Mouse (Mus musculus) hindbrain, embryonic 10.5 days (tissue): ENCODE measurements at regions not wholly inside any gene's neighbourhood (a gene's known extent, or its start where the extent isn't known, plus 50 kb on each side); places are given as distances from the start of the nearest gene placed in this dataset.
A peak's percentile ranks its signal among the peaks of the same experiment; 100 is the strongest.

Source experiments
- DNase-seq: peaks from one replicate; pipeline ENCODE4 v3.0.0-alpha.2; 2017; ENCODE audit warnings: low spot score
- H3K27ac ChIP-seq: fragments of 300-500 bp; sonication (generic); 2 replicates; pipeline ENCODE4 v1.5.1; 2016; ENCODE audit warnings: mild to moderate bottlenecking, moderate library complexity
- H3K27me3 ChIP-seq: fragments of 300-500 bp; sonication (generic); 2 replicates; pipeline ENCODE4 v1.6.1; 2016; ENCODE audit warnings: mild to moderate bottlenecking; ENCODE audit not compliant: poor library complexity, insufficient read depth, severe bottlenecking
- H3K36me3 ChIP-seq: fragments of 300-500 bp; sonication (generic); 2 replicates; pipeline ENCODE4 v1.6.1; 2016; ENCODE audit warnings: mild to moderate bottlenecking, moderate library complexity
- H3K4me1 ChIP-seq: fragments of 300-500 bp; sonication (generic); replicated peaks from 2 replicates; pipeline ENCODE4 v1.6.1; 2016; ENCODE audit warnings: mild to moderate bottlenecking
- H3K4me3 ChIP-seq: fragments of 300-500 bp; sonication (generic); 2 replicates; pipeline ENCODE4 v1.5.1; 2016; ENCODE audit warnings: mild to moderate bottlenecking, moderate library complexity
- H3K9me3 ChIP-seq: fragments of 300-500 bp; sonication (generic); 2 replicates; pipeline ENCODE4 v1.6.1; 2016; ENCODE audit warnings: mild to moderate bottlenecking, moderate library complexity
- WGBS: fragments of 180-500 bp; shearing (Covaris S2); methylation state at CpG from one replicate; pipeline ENCODE4 v1.1.7; 2016; 5-methylcytosine and 5-hydroxymethylcytosine counted together

DNA sequence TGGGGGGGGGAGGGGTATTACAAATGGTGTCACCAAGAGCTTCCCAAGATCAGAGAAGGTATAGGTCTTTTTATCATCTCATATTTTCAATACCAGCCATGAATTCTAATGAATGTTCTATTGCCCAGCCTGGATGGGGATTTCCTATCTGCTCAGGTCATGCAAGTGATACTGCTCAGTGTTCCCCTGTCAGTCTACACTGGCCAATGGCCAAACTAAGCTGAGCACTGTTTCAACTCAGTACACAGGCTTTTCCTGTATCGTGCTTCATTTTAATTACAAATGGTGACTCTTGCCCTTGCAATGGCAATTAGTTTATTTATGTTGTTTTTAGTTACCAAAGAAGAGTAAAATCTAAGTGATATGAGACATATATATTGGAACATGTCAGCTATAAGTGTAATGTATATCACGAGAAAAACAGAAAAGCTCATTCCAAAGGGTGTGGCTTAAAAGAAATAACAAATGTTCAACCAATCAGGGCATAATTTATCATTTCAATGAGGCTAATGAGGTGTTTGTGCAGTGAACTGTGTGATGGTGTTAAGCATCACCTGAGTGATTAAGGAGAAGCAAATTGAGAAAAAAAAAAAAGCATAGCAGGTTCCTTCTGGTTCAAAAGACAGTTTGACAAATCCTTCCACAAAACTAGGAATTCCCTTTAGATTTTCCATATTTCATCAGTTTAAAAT lies 708.3 kb downstream of the Stpg2 start:
- H3K9me3 ChIP-seq, result no peaks in the 10 kb centered on the region
- no peak overlapping the region for H3K27ac ChIP-seq
- H3K4me1 ChIP-seq, result no peaks in the 10 kb centered on the region
- no peaks in the 10 kb centered on the region for H3K27me3 ChIP-seq
- WGBS, result 81% methylated on average over 2 of the region's 2 CpGs
- H3K4me3 ChIP-seq, result no peak overlapping the region
- DNase-seq, result no peak
- H3K36me3 ChIP-seq, result no peaks in the 10 kb centered on the region

DNA sequence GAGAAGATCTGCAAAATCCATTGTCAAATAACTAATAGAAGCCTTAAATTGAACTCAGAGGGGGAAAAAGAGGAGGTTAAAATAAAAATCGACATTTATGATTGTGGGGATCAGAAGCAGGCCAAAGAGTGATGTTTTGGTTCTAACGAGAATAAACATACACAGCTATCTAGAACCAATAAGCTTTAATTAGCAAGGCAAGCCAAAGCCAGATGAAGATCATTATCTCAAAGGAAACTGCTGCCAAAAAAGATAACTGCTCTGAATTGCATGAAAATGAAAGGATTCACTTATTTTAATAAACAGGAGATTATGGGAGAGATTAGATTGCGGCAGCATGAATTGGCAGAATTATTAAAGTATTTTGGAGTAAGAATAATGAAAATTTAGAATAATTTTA lies 716.8 kb downstream of the Stpg2 start:
- WGBS, result 91% methylated on average over 3 of the region's 3 CpGs
- Histone ChIP-seq H3K4me3 (no peak overlapping the region), H3K27ac (no peak overlapping the region), H3K4me1 (no peaks in the 10 kb centered on the region), H3K9me3 (no peaks in the 10 kb centered on the region), H3K36me3 (no peaks in the 10 kb centered on the region), H3K27me3 (no peaks in the 10 kb centered on the region)
- DNase-seq, result no peak

DNA sequence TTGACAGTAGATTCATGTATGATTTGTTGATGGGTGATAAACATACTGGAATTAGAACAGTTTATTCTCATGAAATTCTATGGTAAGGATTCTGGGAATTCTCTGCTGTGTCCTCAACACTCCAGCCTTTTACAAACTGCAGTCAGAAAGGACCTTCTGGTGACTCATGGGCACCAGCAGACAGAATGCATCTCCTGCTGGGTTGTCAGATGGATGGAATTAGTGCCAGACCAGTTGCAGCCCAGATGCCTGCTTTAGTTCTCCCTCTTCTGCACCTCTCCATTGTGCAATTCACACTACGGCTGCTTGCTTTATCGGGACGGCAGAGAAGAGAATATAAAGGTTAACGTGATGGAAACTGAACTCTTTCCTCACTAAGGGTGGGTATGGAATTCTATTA lies 727.5 kb downstream of the Stpg2 start:
- Histone ChIP-seq H3K27me3 (no peaks in the 10 kb centered on the region), H3K4me1 (peaks cover 4% of the 10 kb centered on the region; the same call in 1 of the 2 replicates), H3K4me3 (no peak overlapping the region), H3K27ac (no peak overlapping the region), H3K9me3 (0 out of 2 replicates have a peak, but pooled peaks cover 3% of the 10 kb centered on the region), H3K36me3 (no peaks in the 10 kb centered on the region)
- 28% methylated on average over 4 of the region's 4 CpGs for WGBS
- peak; percentile 18 for DNase-seq

DNA sequence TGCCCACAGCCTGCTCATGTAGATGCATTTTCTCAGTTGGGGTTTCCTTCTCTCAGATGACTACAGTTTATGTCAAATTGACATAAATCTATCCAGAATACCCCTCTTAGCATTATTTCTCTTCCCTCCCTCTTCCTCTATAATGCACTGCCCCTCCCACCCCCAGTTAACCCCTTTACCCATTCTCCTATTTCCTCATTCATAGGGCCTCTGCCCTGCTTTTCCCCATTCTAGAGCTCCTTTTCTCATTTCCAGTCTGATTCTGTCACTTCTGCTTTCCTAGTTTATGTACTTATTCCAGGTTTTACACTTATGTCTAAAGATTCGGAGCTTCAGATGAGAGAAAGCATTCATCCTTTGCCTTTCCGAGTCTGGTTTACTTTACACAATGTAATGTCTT lies 740.7 kb downstream of the Stpg2 start:
- Histone ChIP-seq H3K9me3 (no peaks in the 10 kb centered on the region), H3K4me1 (no peaks in the 10 kb centered on the region), H3K4me3 (no peak overlapping the region), H3K27me3 (no peaks in the 10 kb centered on the region), H3K27ac (no peak overlapping the region), H3K36me3 (no peaks in the 10 kb centered on the region)
- WGBS, result 92% methylated on average over 2 of the region's 2 CpGs
- no peak for DNase-seq

DNA sequence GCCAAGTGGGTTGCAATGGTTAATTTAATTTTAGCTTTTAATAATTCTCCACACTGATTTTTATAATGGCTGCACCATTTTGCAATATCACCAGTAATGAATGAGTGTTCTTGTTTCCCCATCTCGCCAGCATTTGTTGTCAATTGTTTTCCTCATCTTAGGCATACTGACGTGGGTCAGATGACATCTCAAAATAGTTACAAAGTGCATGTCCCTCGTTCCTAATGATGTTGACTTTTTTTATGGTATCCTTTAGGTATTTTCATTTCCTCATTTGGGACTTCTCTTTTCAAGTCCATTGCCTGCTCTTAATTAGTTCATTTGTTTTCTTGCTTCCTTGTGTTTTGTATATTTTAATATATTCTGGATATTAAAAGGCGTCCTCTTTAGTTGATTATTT lies 741.8 kb downstream of the Stpg2 start:
- Histone ChIP-seq H3K4me3 (no peak overlapping the region), H3K4me1 (no peaks in the 10 kb centered on the region), H3K27me3 (no peaks in the 10 kb centered on the region), H3K27ac (no peak overlapping the region), H3K9me3 (no peaks in the 10 kb centered on the region), H3K36me3 (no peaks in the 10 kb centered on the region)
- 84% methylated on average over 4 of the region's 4 CpGs for WGBS
- DNase-seq, result no peak

DNA sequence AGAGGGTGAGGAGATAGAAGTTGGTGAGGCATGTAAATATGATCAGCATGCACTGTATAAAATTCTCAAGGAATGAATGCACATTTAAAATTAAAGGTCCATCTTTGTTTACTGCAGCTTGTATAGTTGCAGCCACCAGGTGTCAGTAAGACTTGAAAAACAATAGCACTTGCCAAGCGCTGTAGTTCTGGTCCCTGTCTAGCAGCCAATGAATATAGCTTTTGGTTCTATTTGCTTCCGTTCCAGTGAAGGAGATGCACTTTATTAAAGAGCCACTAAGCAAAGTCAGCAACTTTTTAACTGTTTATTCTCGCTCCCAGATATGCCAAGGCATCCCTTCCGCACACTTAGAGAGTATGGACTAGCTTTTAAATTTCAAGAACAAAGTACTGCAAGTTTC lies 743.6 kb downstream of the Stpg2 start:
- 73% methylated on average over 4 of the region's 4 CpGs for WGBS

DNA sequence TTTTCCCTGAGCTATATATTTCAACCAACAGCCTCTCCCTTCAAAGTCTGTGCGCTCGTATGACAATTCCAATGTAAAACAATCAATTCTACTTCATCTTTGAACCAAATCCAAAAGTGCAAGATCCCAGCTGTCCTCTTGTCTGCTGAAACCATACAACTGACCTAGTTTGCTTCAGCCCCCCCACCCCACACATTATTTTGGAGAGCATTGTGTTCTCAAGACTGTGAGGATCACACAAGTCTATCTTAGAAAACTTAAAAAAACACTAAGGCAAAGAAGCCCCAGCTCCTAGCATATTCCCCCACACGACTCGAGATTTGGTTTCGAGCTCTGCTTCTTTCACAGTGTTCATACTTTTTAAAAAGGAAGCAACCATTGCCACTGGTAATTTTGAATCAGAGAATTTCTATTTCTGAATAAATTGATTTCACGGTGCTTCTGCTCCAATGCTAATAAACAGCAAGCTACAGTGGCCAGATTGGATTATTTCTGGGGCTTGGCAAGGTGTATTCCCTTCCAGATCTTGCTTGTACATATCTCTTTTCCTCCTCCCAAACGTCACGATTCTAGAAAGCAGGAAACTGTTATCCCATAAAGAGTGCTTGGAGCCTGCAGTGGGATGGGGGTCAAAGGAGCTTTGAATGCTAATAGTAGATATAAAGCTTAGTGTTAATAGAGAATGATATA lies 744.7 kb downstream of the Stpg2 start:
- DNase-seq, result no peak
- no peaks in the 10 kb centered on the region for H3K4me1 ChIP-seq
- no peak overlapping the region for H3K27ac ChIP-seq
- H3K4me3 ChIP-seq, result no peak overlapping the region
- 90% methylated on average over 8 of the region's 8 CpGs for WGBS
- H3K27me3 ChIP-seq, result no peaks in the 10 kb centered on the region
- H3K36me3 ChIP-seq, result no peaks in the 10 kb centered on the region
- H3K9me3 ChIP-seq, result no peaks in the 10 kb centered on the region

More for the DNA sequence above, 743.6 kb downstream of the Stpg2 start:
- DNase-seq, result no peak
- no peak overlapping the region for H3K4me3 ChIP-seq
- no peaks in the 10 kb centered on the region for H3K4me1 ChIP-seq
- no peaks in the 10 kb centered on the region for H3K36me3 ChIP-seq
- H3K9me3 ChIP-seq, result no peaks in the 10 kb centered on the region
- H3K27me3 ChIP-seq, result no peaks in the 10 kb centered on the region
- H3K27ac ChIP-seq, result no peak overlapping the region

DNA sequence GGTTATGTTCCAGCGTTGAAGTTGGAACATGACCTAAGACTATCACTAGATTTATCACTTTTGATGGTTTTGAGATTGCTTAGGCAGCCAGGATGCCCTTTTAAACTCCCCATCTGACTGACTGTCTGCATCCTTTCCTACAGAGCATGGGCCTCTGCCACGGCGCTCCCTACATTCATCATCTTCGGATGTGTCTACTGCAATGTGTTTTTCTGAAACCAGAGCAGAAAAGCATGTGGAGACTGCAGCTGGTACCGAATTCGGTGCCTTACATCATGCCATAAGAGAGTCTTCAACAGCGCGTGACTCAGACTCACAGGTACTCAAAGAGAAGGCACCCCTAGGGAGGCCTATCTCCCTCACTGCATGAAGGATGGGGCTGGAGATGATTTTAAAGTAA lies 746.0 kb downstream of the Stpg2 start:
- Histone ChIP-seq H3K9me3 (no peaks in the 10 kb centered on the region), H3K27me3 (no peaks in the 10 kb centered on the region), H3K4me3 (no peak overlapping the region), H3K36me3 (no peaks in the 10 kb centered on the region), H3K4me1 (no peaks in the 10 kb centered on the region), H3K27ac (no peak overlapping the region)
- 91% methylated on average over 8 of the region's 8 CpGs for WGBS
- DNase-seq, result no peak

DNA sequence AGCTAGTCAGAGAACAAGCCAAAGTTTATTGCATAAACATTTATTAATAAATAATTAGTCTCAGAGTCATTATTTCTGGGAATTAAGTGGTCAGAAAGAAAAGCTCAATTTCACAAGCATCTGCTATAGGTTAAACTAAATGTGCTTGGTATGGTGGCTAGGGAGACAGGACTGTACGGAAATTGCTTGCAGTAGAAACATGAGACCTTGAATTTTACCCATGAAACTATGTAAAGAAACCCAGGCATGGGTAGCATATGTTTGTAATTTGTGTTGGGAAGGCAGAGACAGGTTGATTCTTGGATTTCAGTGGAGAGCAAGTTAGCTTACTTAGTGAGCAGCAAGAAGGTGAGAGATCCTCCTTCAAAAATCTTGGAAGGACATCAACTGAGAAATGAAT lies 772.7 kb downstream of the Stpg2 start:
- Histone ChIP-seq H3K27ac (no peak overlapping the region), H3K4me1 (no peaks in the 10 kb centered on the region)
- 74% methylated on average over 1 of the region's 1 CpGs for WGBS

DNA sequence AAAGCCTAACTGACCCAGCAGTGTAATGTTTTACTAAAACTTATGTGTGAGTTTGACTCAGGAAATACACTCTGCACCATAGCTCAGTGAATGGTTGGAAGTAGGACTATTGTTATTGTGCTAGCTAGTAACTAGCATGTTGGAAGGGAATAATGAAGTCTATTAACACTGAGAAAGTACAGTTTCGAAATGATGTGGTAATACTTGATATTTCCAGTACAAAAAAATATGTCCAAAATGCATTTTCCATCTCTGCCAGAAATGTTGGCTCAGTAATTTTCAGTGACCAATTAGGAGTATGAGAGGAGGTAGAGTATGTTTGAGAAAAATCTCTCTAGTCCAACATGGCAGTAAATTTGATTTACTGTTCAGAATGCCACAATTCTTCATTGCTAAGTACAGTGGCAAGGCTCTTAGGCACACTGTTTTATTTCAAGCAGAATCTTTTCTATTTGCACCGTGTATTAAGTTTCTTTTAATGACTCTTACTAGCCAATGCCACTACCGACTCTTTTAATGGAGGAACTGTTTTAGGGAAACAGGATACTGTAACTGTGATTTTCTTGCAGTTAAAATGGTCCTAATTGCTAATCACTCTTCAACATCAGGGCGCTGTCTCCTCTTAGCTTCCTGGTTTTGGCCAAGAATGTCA lies 780.5 kb downstream of the Stpg2 start:
- H3K27ac ChIP-seq, result no peak overlapping the region
- no peak for DNase-seq
- H3K4me1 ChIP-seq, result no peaks in the 10 kb centered on the region
- WGBS, result 86% methylated on average over 4 of the region's 4 CpGs
- no peaks in the 10 kb centered on the region for H3K36me3 ChIP-seq
- no peak overlapping the region for H3K4me3 ChIP-seq
- no peaks in the 10 kb centered on the region for H3K9me3 ChIP-seq
- no peaks in the 10 kb centered on the region for H3K27me3 ChIP-seq

More for the DNA sequence above, 772.7 kb downstream of the Stpg2 start:
- DNase-seq, result no peak
- H3K36me3 ChIP-seq, result no peaks in the 10 kb centered on the region
- peaks cover 9% of the 10 kb centered on the region; the same call in 1 of the 2 replicates for H3K9me3 ChIP-seq
- H3K27me3 ChIP-seq, result no peaks in the 10 kb centered on the region
- H3K4me3 ChIP-seq, result no peak overlapping the region

DNA sequence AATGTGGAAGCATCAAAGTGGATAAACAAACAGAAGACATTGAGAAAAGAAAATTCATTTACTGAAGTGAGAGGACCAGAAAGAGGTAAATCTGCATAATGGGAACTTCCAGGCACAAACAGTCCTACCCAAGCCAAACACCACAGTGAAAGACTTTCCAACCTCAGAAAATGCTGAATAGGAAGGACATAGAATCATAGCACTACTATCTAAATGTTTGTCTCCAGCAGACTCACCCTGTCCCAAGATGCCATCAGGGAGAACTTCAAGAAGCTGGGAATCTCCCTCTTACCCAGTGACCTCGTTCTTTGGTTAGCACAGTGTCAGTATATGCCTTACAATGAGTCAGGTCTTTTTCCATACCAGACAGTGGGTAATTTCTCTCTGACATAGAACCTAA lies 783.4 kb downstream of the Stpg2 start:
- Histone ChIP-seq H3K27ac (no peak overlapping the region), H3K4me1 (no peaks in the 10 kb centered on the region), H3K4me3 (no peak overlapping the region), H3K27me3 (no peaks in the 10 kb centered on the region), H3K9me3 (no peaks in the 10 kb centered on the region), H3K36me3 (no peaks in the 10 kb centered on the region)
- 78% methylated on average over 1 of the region's 1 CpGs for WGBS
- no peak for DNase-seq

DNA sequence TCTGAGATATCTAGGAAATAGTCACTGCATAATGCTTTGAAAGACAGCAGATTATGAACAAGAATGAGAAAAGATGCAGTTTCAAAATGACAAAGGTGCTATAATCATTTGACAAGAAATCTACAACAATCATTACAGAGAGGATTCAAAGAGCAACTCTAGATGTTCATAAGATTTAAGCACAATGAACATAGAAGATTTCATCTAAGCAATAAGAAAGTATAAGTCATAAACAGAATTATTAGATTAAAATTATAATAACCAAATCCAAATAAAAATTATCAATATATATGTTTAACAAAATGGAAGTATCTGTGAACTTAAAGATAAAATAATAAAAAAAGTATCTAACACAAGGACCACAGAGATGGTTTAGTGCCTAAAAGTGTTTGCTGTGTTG lies 783.9 kb downstream of the Stpg2 start:
- Histone ChIP-seq H3K27me3 (no peaks in the 10 kb centered on the region), H3K9me3 (no peaks in the 10 kb centered on the region), H3K4me3 (no peak overlapping the region), H3K36me3 (no peaks in the 10 kb centered on the region), H3K27ac (no peak overlapping the region), H3K4me1 (no peaks in the 10 kb centered on the region)
- DNase-seq, result no peak

DNA sequence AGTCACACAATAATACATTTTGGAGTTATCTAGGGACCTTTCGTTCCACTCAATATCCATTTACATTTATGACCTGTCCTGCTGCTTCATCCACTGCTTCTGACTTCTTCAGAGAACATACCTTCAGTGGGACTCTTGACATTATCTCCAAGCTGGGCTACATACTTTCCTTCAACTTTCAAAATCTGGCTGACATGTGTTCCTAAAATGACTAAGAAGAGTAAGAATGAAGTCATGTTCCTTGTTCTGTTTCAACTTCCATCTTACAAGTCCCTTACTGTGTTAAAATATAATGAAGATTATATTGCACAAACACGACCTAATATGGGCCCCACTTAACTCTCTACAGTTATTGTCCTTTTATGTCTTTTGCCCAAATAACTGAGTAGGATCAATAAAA lies 807.0 kb downstream of the Stpg2 start:
- Histone ChIP-seq H3K4me3 (no peak overlapping the region), H3K36me3 (no peaks in the 10 kb centered on the region), H3K27me3 (no peaks in the 10 kb centered on the region), H3K27ac (no peak overlapping the region), H3K4me1 (no peaks in the 10 kb centered on the region), H3K9me3 (no peaks in the 10 kb centered on the region)
- WGBS, result 80% methylated on average over 2 of the region's 2 CpGs
- DNase-seq, result no peak
